Mouse (Mus musculus): Measurements from ENCODE around the gene Fgd6.

The Fgd6 gene

DNA sequence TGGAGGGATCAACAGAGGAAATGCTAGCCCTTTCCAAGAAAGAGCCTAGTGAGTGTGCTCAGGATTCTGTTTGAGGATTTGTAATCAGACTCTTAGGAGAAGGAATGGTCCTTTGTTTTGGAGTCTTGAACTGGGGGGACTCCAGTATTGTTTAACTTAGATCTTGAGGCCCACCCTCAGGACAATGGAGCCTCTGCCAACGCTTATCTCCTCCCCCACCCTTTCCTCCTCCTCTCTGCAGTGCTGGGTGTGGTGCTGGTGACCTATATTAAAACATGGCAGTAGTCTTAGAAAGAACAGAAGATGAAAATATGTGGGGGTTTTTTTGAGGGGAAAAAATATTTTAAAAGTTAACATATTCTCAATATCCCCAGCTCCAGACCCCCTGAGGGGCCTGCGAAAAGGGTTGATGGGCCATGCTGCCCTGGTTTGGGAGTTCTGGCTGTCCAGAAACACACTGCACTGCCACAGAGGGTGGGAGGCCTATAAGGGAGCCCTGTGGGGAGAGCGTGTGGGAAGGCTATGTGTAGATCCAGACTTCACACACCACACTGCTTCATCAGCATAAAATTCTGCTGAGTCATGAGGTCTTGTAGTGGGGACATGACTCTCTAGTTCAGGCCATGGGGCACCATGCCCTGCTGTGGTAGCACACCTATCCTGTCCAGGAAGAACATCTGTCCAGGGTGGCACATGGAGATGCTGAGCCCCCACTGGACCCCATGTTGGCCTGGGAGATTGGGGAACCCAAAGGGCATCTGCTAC is 61.5 kb downstream of the Fgd6 start:
- DNase-seq, result peak; percentile 59

DNA sequence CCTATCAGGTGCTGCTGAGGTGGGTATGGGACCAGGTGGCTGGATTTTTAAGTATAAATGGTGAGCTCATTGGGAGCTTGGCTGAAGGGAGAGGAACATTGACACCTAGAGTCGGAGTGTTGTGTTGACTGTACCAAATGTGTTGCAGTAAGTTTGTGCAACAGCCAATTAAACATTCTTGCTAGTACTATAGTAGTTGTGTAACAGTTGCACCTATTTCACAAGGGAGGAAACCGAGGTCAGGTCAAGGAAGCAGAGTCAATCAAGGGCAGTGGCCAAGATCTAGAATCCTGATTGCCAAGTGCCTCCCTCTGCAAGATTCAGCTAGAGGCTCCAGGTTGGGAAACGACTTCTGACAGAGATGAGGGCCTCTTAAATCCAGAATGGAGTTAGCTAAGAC is 62.3 kb downstream of the Fgd6 start:
- peak; percentile 62 for DNase-seq

DNA sequence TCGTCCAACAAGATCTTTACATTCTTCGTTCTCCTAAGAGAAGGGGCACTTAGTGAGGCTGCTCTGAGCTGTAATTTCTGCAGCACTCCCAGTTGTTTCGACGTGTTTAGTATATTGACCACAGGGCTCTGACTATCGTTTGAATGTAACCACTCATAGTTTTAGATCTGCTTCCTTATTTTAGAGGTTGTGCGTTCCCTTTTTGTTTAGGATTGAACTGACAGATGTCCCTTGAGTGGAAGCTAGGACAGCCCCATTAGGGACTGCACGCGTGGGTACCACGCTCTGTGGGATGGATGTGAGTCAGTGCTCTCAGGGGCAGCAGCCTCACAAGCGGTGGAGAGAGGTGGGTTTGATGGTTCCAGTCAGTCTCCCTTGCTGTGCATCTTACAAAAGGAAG is 69.7 kb downstream of the Fgd6 start:
- no peak for DNase-seq

DNA sequence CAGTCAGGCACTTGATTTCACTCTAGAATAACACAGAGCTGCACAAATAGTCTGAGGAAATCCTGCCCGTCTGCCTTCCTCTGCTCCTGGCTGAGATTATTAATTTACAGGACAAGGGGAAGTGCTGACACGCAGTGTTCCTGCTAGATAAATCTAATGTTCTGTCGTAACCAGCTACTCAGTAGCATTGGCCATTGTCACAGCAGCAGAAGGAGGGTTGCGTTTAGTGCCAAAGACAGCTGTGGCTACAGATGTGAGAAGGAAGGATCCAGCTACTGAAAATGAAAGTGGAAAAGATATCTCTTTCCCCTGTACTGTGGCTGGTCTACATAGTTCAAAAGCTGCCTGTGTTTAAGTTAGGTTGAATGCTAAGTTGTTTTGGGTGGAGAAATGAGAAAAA is 71.4 kb downstream of the Fgd6 start:
- DNase-seq, result peak; percentile 60

DNA sequence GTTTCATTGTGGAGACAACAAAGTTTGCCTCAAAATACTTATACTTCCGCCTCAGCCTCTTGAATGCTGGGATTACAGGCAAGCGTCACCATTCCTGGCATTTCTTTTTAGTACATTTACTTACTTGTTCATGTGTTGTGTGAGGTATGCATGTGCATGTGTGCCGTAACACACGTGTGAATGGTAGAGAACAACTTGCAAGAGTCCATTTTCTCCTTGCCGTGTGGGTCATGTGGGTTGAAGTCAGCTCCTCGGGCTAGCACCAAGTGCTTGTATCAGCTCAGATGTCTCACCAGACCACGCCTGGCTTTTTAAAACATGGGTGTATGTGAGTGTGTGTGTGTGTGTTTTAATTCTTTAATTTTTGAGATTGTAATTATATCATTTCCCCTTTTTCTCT is 71.8 kb downstream of the Fgd6 start:
- no peak for DNase-seq

DNA sequence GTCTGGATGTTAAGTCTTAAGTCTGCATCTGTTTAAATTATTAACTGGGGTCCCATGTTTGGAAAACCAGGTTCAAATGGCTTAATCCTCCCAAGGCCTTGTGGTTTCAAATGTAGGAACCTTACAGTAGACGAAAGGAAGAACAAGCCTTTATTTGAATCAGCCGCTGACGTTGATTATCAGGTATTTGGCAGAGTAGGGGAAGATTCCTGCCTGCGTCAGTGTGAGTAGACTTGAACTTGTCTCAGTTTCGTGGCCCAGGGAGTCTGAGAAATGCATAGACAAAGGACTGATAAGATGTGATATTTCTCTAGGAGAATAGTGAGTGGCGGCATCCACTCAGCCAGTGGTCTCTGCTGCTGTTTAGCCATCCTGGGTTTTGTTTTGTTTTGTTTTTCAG is 73.0 kb downstream of the Fgd6 start:
- DNase-seq, result no peak

DNA sequence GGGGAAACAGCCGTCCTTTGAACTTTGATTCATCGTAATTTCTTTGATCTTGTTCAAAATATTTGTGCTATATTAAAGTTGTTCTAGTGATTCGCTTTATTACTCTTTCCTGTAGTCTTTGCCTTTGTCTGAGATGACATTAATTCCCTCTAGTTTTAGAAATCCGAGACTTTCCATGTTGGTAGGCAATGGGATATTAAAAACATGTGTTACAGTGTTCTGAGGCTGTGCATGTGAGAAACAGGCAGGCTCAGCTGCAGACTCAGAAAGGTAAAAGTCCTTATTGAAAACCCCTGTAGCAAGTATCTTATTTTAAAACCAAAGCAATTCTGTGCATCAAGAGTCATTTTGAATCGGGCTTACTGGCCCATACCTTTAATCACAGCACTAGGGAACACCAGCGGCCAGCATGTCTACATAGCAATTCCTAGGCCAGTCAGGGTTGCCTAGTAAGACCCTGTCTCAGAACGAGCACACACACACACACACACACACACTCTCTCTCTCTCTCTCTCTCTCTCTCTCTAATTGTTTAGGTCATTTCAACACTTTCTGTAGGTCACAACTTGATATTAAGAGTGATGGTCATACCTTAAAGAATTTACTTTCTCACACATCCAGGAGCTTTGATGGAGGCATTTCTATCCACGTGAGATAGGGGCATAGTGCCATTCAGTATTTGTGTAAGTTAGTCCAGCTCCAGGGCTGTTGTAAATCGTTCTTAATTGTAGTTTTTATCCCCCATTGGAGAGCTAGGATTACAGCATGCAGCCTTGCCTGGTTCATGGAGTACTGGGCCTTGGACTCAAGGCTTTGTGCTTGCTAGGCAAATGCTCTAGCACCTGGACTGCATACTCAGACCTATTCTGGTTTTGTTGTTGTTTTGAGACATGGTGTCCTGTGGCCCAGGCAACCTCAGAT is 75.3 kb downstream of the Fgd6 start:
- DNase-seq, result no peak

DNA sequence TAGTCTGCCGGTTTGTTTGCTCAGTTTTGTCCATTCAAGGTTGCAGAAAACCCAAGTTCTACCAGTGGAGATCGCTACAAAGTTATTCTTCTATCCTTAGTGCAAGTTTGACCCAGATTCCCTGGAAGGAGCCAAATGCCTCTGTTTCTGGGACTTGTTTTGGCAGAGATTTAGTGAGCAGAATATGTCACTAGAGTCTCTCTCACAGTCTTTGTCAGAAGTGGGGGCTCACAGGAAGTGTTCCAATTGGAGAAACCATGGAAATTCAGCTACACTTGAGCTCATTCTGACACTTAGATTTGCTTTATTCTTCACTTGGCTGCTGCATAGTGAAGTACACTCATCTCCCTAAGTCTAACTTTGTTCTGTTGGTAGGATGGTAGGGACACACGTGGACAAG is 76.4 kb downstream of the Fgd6 start:
- peak; percentile 43 for DNase-seq

DNA sequence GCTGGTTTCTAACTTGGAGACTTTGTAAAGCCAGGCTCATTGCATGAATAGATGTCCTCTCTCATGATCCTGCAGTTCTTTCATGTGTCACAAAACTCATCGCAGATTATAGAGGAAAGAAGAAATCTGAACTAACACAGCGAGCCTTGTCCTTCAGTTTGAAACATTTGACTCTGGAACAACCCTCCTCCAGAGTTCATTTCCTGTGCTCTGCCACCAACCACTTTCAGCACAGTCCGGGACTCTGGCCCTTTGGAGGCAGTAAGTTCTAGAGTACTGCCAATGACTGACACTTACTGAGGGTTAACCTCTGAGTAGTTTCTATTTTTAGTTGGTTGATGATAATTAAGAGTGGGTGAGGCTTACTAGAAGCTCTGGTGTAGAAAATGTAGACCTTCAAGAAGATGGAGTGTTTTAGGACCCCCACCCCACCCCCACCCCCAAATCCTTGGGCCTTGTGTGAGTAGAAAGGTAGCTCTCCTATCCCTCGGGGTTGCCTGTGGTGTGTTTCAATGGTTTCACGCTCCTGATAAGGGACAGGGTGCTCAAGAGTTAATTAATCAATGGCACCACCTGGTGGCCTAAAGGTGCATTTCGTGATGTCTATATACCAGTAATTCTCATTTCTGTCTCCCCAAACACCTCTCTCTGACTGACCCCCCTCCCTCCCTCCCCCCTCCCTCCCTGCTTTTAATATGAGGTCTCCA is 80.2 kb downstream of the Fgd6 start:
- peak; percentile 90 for DNase-seq

DNA sequence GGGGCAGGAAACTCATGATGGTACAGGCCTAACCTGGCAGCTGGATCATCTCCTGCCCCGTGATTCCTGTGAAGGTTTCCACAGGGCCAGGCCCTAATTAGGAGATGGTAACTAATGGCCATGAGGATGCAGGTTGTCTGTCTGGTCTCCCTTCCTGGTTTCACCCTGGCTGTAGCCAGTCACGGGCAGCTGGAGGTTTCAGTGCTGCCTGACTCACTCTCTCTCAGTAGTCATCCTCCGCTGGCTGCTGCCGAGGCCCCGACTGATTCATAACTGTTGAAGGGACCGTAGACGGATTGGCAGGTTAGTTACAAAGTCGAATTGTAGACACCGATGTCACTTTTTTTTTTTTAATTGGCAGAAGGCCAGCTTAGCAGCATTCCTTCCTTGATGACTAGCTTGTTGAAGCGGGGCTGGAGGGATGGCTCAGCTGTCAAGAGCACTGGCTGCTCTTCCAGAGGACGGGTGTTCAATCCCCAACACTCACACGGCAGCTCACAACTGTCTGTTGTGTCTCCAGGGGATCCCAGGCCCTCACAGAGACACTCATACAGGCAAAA is 81.1 kb downstream of the Fgd6 start:
- peak; percentile 32 for DNase-seq

DNA sequence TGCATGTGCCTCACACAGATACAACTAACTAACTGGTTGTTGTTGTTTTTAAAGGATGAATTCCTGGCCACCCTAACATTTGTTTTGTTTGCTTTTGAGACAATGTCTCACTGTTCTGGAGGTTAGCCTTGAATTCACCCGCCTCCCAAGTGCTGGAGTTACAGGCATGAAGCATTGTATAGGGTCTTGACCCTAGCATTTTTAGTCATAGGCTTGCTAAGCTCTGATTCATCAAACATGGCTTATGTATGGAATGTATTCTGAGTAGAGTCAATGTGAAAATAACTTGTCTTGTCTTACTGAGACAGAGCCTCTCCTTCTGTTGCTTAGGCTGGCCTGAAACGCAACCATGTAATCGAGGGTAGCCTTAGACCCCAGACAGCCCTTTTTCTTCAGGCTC is 82.1 kb downstream of the Fgd6 start:
- DNase-seq, result no peak

DNA sequence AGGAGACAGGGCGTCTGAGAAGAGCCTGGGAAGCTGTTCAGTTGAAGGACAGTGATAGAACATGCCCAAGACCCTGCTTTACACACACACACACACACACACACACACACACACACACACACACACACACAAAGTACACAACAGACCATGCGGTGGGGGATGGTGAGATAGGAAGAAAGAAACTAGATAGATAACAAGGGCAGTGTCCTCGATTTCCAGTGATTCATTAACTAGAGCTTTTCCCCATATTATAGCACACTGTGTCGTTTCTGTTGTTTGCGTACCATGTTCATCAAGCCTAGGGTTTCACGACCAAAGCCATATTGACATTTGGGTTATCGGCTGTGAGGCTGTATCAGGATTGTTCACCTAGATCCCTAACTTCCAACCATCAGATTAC is 83.2 kb downstream of the Fgd6 start:
- no peak for DNase-seq

DNA sequence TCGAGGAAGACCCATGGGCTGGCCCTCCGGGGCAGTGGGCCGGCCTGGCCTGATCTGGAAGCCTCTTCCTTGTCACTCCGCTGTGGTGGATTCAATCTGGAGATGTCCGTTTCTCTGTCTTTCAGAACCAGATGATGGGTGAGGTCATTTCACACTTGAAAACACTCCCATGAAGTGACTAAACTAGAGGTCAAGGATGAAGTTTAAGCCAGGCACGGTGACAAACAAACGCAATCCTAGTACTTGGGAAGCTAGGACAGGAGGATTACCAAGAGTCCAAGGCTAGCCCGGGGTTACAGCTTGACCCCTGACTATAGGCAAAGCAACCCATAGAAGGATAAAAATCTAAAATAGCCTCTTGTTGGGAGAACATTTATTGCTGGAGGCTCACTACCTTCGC is 84.9 kb downstream of the Fgd6 start:
- DNase-seq, result no peak

DNA sequence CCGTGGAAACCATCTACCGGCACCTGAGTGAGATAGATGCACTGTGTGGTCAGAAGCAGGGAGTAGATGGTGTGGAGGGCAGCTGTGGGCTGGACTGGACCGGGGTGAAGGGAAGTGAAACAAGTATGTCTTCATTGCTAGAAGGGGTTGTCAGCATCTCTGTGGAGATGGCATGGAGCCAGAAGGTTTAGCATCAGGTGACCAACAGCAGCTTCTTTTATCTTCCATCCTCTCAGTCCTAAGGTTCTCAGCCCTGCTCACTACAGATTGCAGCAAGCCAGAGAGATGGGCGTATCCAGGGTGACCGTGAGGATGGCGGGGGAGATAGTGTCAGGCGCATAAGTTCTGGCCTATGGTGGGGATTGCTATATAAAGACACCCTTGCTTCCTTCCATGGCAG is 86.8 kb downstream of the Fgd6 start:
- DNase-seq, result no peak

DNA sequence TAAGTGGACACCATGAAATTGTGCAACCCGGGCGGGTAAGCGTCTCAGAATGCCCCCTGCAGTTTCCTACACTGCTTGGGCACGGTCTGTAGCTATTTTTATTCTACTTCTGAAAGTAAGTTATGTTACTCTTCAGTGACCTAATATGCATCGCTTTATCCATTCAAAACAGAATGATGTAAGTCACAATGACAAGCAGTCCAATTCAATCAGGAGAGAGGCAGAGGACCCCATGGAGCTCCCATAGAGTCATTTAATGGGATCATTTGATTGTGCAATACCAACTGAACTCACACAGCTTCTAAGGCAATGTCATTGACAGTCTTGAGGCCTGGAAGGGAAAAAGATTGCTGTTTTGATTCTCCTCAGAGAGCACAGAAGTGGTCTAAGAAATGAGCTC is 87.8 kb downstream of the Fgd6 start:
- no peak for DNase-seq

DNA sequence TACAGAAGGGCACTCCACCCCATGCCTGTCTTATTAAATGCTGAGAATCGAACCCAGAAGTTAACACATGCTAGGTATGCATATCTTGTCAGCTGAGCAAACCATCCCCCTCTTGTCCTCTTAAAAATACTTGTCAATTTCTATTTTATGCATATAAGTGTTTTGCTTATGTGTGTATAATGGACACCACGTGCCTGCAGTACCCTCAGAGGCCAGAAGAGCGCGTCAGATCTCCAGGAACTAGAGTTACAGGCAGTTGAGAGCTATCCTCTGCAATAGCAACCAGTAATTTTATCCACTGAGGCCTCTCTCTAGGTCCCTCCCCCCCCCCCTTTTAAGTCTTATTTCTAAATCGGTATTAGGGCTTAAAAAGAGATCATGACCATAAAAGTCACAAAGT is 88.6 kb downstream of the Fgd6 start:
- peak; percentile 44 for DNase-seq

DNA sequence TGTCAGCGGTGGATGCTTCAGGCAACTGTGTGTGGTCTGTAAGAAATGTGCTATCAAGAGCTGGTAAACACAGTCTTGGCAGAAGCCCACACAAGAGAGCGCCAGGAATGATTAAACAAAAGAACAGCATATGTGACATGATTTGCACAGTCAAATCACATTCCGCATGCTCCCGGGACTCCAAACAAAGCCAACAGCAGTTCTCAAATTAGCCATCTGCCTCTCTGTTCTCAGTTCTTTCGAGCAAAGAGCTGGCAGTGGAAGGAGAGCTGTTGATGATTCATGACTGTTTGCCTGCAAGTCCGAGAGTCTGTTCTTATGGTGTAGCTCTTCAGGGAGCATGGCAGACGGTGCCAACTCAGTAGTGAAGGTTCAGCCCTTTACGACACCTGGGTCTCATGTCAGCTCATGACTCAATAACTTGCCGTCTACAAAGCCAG is 93.9 kb downstream of the Fgd6 start:
- peak; percentile 86 for DNase-seq

DNA sequence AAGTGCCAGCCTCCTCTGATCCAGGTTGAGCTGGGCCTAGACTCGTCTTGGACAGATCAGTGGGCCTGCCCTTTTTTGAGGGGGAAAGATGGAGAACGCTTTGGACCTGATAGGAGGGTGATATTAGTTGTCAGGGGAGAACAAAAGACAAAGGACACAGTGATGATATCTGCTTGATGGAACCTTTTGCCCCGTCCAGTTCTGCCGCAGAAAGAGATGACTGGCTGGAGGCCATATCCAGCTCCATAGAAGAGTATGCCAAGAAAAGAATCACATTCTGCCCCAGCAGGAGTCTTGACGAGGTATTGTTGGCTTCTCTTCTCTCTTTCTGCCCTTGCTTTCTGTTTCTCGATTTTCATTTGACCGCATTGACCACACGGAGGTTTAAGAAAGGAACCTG is 97.3 kb downstream of the Fgd6 start:
- no peak for DNase-seq

DNA sequence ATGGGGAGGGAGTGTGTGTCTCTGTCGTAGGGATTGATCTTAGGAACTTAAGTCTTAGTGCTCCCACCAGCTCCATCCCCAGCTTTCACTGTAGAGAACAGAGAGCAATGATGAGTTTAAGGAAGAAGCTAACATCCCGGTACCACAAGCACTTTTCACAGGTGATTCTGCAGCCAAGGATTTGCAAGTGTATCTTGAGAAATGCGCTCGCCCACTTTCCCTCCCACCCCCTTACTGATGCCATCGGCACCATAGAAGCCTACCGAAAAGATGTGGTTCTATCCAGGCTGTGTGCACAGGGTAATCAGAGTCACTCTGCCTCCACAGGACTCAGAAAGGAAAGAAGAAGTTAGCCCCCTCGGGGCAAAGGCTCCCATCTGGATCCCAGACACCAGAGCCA is 97.9 kb downstream of the Fgd6 start:
- no peak for DNase-seq

DNA sequence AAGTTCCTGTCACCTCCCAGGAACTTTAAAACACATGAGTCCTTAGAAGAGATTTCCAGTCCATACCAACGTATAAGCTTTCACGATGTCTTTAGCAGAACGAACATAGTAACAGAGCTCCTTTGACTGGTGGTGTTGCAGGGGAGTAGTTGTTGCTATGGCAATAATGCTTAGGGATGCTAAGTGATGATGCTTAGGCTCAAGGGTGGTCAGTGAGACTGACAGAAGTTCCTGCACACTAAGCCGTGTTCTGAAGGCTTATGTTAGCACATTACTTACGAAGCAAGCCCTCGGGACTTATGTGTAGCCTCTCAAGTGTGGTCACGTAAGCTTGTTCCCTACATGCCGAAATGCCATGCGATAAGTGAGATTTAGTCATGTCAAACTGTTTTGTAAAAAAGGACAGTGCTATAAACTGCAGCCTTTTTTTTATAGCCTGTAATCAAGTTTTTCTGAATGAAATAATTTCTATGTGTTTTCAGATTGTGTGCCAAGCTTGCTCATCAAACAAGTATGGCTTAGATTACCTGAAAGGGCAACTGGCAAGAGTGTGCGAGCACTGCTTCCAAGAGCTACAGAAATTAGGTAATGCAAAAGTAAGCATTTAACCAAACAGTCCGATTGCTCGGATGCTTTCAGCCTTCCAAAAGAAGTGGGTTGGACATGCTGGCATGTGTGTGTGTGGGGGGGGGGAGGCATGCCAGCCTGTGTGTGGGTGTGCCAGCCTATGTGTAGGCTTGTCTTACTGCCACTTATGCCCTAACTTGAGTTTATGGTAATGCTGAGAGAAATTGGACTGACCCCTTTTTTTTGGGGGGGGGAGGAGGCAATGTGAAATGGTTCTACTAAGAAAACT is 99.0 kb downstream of the Fgd6 start:
- DNase-seq, result no peak

DNA sequence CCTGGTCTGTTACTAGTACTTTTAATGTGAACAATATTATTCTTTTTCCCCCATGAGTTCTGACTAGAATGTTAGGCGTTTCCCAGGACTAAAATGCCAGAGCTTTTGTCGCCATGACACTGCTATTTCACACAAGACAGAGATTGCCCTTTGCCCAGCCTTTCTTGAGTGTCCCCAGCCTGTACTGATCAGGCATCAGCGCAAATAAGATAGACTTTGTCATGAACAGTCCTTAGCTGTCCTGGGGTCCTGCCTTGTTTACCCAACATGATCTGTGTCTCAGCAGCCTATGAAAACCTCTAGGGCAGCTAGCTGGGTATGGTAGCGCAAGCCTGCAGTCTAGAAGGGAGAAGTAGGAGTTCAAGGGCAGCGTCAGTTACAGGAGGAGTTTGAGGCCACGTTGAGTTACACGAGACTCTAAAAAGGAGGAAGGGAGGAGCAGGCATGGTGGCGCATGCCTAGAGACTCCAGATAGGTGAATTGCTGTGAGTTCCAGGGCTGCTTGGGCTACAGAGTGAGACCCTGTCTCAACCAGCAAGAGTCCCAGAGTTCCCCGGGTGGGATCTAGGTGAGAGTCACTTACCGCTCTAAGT is 103.2 kb downstream of the Fgd6 start:
- no peak for DNase-seq

All from lung, postnatal 10 days (tissue).